Mouse (Mus musculus) embryonic fibroblast, embryonic 13.5 days (primary cell): Measurements from ENCODE around the gene Podxl2.

Experiments used
- CTCF ChIP-seq: IDR thresholded peaks from 2 replicates; pipeline ENCODE4 v1.5.1; 2011; ENCODE audit warnings: mild to moderate bottlenecking, control low read depth, low read length, moderate library complexity, borderline replicate concordance; ENCODE audit not compliant: insufficient read depth
- POLR2A ChIP-seq: IDR thresholded peaks from 2 replicates; pipeline ENCODE4 v1.6.1; 2011; ENCODE audit warnings: low read depth, mild to moderate bottlenecking, control low read depth, low read length, moderate library complexity

DNA sequence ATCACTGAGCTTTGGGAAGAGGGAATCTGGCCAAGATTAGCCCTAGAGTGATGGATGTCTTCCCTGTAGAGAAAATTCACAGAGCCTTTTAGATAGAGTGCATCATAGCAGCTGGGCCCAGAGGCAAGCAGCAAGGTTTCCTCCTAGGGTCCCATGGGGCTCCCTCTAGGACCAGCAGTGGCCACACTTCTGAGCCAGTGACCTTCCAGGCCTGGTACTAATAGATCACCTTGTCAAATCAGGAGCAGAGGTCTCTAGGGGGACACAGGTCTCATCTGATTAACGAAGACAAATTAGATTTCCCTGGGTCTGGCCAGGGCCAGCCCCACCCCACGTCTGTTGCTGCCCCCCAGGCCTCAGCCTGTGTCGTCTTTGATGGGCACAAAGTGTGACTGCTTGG is 64.6 kb downstream of the Podxl2 start:
- TF ChIP-seq CTCF = no peak
- no peak for TF ChIP-seq POLR2A
